Mouse (Mus musculus) stomach, embryonic 16.5 days (tissue): ENCODE data around the gene Fam90a1a. TPM values are rescaled to one million over a fixed set of nuclear protein-coding genes. Genes with fewer than 3 reads are reported as not detected.

Source experiments
- ATAC-seq: fragments of 200-750 bp; cut with Nextera tagmentation; 2 replicates; pipeline ENCODE4 v1.8.0; 2017; ENCODE audit warnings: moderate number of reproducible peaks, moderate TSS enrichment; ENCODE audit not compliant: insufficient read depth, low FRiP score
- H3K27ac ChIP-seq: fragments of 300-500 bp; sonication (generic); 2 replicates; pipeline ENCODE4 v1.5.1; 2014; ENCODE audit warnings: low read length
- H3K27me3 ChIP-seq: fragments of 300-500 bp; sonication (generic); 2 replicates; pipeline ENCODE4 v1.6.1; 2014; ENCODE audit warnings: low read length, control low read depth, mixed read lengths; ENCODE audit not compliant: control insufficient read depth, insufficient read depth
- H3K36me3 ChIP-seq: fragments of 300-500 bp; sonication (generic); 2 replicates; pipeline ENCODE4 v1.6.1; 2014; ENCODE audit warnings: low read length; ENCODE audit not compliant: control insufficient read depth, insufficient read depth
- H3K4me1 ChIP-seq: fragments of 300-500 bp; sonication (generic); 2 replicates; pipeline ENCODE4 v1.6.1; 2014; ENCODE audit warnings: low read length, control low read depth, mixed read lengths; ENCODE audit not compliant: control insufficient read depth, insufficient read depth
- H3K4me2 ChIP-seq: fragments of 300-500 bp; sonication (generic); 2 replicates; pipeline ENCODE4 v1.6.1; 2014; ENCODE audit warnings: low read depth, low read length, mixed read lengths
- H3K4me3 ChIP-seq: fragments of 300-500 bp; sonication (generic); replicated peaks from 2 replicates; pipeline ENCODE4 v1.5.1; 2014; ENCODE audit warnings: mild to moderate bottlenecking, low read length
- H3K9ac ChIP-seq: fragments of 300-500 bp; sonication (generic); 2 replicates; pipeline ENCODE4 v1.6.1; 2014; ENCODE audit warnings: low read length
- H3K9me3 ChIP-seq: fragments of 300-500 bp; sonication (generic); replicated peaks from 2 replicates; pipeline ENCODE4 v1.6.1; 2016; ENCODE audit warnings: low read length, control low read depth; ENCODE audit not compliant: control insufficient read depth
- WGBS: fragments of 180-500 bp; shearing (Covaris S2); extraction: QIAGEN DNeasy Blood & Tissue Kit; methylation state at CpG from one replicate; pipeline ENCODE4 v1.1.7; 2014; 5-methylcytosine and 5-hydroxymethylcytosine counted together
- polyA plus RNA-seq: library from polyadenylated mRNA; unstranded; fragments of >200 nt; fragmentation: Nextera tagmentation; extraction: Ambion mirVana; gene quantifications from 2 replicates; pipeline ENCODE4 v1.2.1, GENCODE M21; 2015

The Fam90a1a gene
- polyA plus RNA-seq, 1 experiment from 2014 or later = not detected

DNA sequence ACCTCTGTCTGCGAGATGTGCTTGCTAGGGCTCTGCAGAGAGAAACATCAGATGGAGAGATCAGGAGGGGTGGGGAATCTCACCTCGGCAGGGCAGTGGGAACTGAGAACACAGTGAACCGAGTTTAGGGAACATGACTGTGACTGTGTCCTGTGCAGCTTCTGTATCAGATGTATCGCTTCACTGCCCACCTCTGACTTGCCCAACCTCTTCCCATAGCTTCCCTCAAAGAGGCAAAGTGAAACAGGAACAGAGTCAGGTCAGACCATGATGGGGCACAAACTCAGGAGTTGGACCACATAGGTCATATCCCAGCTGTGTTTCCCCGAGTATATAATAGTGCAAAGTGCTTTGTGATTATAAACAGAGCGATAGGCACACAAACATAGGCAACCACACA, 47.9 kb downstream of the Fam90a1a start:
- Histone ChIP-seq H3K27ac (no peak overlapping the region), H3K4me3 (no peak overlapping the region), H3K9me3 (no peaks in the 10 kb centered on the region), H3K4me2 (no peak overlapping the region), H3K9ac (no peak overlapping the region), H3K27me3 (no peaks in the 10 kb centered on the region), H3K36me3 (no peaks in the 10 kb centered on the region), H3K4me1 (no peaks in the 10 kb centered on the region)
- ATAC-seq = no peak
- WGBS = 75% methylated on average over 6 of the region's 6 CpGs

DNA sequence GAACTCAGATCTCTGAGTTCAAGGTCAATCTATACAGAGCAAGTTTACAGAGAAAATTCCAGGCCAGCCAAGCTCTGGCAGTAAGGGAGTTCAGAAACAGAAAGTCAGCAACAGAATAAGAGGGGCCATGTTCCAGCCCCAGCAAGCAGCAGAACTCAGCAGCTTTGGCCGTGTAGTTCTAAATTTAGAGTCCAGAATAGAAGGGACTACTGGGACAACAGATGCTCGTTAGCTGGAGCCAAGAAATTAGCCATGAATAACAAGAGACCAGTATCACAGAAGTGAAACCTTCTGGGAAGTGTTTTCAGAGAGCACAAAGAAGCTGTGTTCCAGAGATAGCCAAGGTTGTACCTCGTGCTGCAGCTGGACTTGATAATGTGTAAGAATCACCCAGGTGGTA, 50.9 kb downstream of the Fam90a1a start:
- WGBS = 71% methylated on average over 3 of the region's 3 CpGs
- ATAC-seq = no peak
- Histone ChIP-seq H3K4me3 (no peak overlapping the region), H3K27me3 (no peaks in the 10 kb centered on the region), H3K9ac (no peak overlapping the region), H3K4me2 (no peak overlapping the region), H3K36me3 (no peaks in the 10 kb centered on the region), H3K27ac (no peak overlapping the region), H3K9me3 (no peaks in the 10 kb centered on the region), H3K4me1 (no peaks in the 10 kb centered on the region)

- Histone ChIP-seq H3K27me3 (no peaks in the 10 kb centered on the region), H3K9me3 (no peaks in the 10 kb centered on the region), H3K36me3 (no peaks in the 10 kb centered on the region), H3K4me1 (no peaks in the 10 kb centered on the region), H3K27ac (no peak overlapping the region), H3K4me2 (no peak overlapping the region), H3K4me3 (no peak overlapping the region), H3K9ac (no peak overlapping the region)
- 76% methylated on average over 24 of the region's 24 CpGs for WGBS
- peak; percentile 54; the same call in 1 of the 2 replicates for ATAC-seq
Measured at GRCm38 (mm10) chr8:22013034-22013707, 54.7 kb downstream of the Fam90a1a start.

Other genes with a start within 250 kb of the Fam90a1a start
- 5.6 and 10.2 TPM in 2 replicates for gene Defa24, start 224.2 kb upstream of the Fam90a1a start, polyA plus RNA-seq
- gene Defb50, start 135.2 kb upstream of the Fam90a1a start, polyA plus RNA-seq = not detected in 2 replicates
- not detected in 2 replicates for gene Defb2, start 118.8 kb upstream of the Fam90a1a start, polyA plus RNA-seq
- not detected in 2 replicates for gene Defb10, start 99.8 kb upstream of the Fam90a1a start, polyA plus RNA-seq
- not detected in 2 replicates for gene Defb9, start 73.3 kb upstream of the Fam90a1a start, polyA plus RNA-seq
- gene Defb11, start 52.3 kb upstream of the Fam90a1a start, polyA plus RNA-seq = not detected in 2 replicates
- gene Defb15, start 26.0 kb upstream of the Fam90a1a start, polyA plus RNA-seq = not detected in 2 replicates
- gene Defb35, start 20.4 kb upstream of the Fam90a1a start, polyA plus RNA-seq = not detected in 2 replicates
- gene Defb13, start 12.0 kb upstream of the Fam90a1a start, polyA plus RNA-seq = not detected in 2 replicates
- not detected in 2 replicates for gene Ccdc70, start 11.1 kb downstream of the Fam90a1a start, polyA plus RNA-seq
- gene Atp7b, start 101.6 kb downstream of the Fam90a1a start, polyA plus RNA-seq = 11.1 and 12.7 TPM in 2 replicates
- 34.2 and 38.1 TPM in 2 replicates for gene Alg11, start 102.0 kb downstream of the Fam90a1a start, polyA plus RNA-seq
- 0.39 and 0.58 TPM in 2 replicates for gene Nek5, start 166.3 kb downstream of the Fam90a1a start, polyA plus RNA-seq
- 3.6 and 5.2 TPM in 2 replicates for gene Nek3, start 207.7 kb downstream of the Fam90a1a start, polyA plus RNA-seq
- gene Ckap2, start 227.1 kb downstream of the Fam90a1a start, polyA plus RNA-seq = 42.7 and 43.8 TPM in 2 replicates
- 41.8 and 42.8 TPM in 2 replicates for gene Vps36, start 234.1 kb downstream of the Fam90a1a start, polyA plus RNA-seq